Mouse (Mus musculus) mouse trophoblast stem cell (cell line): ENCODE measurements around the gene Gm4353.
"Not testable (repeated sequence)": the region's sequence is repeated elsewhere in the genome, so short reads cannot be mapped to it uniquely, and the experiment has no call there.

ENCODE experiments used
- in situ Hi-C, 2 experiments: fragments of 300-500 bp; cut with MseI, MboI; formaldehyde crosslinking; loops; 2 replicates in 1 of 2; 3 replicates in 1 of 2; pipeline ENCODE4 v1.15.1; 2025

Gene Gm4353

DNA sequence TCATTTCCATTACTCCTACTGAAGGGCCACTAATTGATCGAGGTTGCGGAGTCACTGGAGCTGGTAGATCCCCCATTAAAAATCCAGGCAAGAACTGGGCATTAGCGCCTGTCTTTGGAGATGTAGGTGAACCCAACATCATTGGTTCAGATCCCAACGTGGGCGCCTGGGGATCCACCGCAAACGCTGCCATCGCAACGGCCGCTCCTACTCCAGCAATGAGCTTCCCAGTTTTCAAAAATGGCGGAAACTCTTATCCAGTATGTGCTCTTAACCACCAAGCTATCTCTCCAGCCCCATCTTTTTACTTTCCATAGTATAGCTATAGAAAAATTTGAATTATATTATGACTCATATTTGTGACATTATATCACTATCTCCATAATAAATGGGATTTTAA is at the start of gene Gm4353:
Gene Gm4353 (minus strand): TSS at position 270 of the 400 bp plus-strand sequence.
- in situ Hi-C loops: not testable (repeated sequence)

DNA sequence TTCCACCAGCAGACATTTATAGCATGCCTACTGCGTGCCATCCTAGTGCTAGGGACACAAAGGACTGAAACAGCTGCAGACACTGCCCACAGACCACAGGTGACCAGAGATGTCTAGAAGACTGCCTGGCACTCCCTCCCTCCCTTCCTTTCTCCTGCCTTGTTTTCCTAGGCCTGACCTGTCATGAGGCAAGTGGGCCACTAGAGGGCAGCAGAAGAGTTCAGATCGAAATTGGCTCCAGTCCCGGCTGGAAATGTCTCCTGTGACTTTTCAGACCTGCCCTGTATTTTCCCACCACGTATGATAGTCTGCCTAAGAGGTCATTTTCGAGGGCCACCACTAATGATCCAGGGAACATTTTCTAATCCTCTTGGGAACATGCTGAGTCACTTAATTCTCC is 47.6 kb upstream of the Gm4353 start:
- in situ Hi-C loops: no loop called here

DNA sequence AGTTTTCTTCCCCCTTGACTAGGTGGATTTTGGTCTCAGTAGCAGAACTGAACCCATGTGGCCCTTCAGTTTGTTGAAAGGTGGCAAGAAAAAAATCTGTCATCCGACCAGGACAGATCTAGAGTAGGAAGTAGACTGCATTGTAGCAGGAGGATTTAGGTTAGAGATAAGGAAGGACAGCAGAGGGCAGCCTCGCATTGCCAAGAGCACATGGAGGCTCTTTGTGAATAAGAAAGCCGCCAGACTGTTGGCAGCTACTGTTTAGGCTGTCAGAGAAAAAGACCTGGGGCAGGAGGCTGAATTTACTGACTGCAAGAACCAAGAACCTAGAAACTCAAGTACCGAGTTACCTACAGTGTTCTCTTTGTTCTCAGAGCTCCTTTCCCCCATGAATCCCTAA is 47.0 kb upstream of the Gm4353 start:
- in situ Hi-C loops: no loop called here

DNA sequence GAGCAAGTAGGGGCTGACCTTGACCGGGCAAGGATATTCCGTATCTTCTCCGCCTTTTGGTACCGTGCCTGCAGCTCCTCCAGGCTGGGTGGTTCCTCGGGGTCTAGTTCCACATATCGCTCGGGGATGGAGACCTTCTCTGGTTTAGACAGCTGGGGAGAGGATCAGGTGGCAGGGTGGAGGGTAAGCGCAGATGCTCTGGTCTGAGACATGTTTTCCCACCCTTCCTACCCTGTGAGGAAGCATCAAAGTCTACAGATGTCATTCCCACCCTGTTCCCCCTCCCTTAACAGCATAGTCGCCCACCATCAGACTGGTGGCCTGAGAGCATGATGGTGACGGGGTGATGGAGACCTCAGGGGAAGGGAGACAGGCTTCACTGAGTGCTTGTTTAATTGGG is 44.9 kb upstream of the Gm4353 start:
- in situ Hi-C loops: loop anchor here in 1 of 2 experiments (10.0 kb wide), 1 partner anchor 195 kb away; no protein-coding TSS in a partner anchor

DNA sequence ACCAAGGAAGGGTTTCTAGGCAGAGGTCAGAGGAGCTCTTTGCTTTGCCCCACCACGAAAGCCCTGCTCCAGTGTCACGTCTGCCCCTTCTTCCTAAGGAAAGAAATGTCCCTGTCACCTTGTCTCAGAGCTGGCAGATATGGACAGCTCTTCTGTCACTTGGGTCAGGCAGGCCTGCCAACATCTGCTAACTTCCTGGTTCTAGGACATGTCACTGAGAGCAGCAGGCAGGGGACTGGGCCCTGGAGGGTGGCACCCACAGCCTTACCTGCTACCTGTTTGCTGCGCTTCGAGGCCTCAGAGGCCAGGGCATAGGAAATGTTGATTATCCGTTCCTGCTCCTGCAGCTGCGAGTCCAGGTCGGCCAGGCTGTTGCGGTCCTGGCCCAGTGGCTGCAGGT is 43.9 kb upstream of the Gm4353 start:
- in situ Hi-C loops: loop anchor here in 1 of 2 experiments (10.0 kb wide), 1 partner anchor 197 kb away; no protein-coding TSS in a partner anchor

DNA sequence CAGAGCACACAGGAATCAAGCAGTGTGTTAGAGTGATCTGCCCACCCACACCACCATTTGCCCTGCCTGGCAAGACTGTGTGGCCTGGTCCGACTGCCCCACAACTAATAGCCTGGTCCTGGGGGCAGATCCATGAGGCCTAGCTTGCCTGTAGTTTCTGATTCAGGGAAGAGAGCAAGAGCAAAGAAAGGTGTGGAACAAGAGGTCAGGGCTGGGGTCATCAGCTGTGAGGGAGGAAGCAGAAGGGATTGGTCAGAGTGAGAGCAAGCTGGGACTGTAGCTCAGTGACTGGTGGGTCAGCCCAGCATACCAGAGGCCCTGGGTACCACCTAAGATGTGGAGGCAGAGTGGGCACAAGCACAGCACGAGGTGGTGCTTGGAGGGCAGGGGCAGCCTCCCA is 42.6 kb upstream of the Gm4353 start:
- in situ Hi-C loops: loop anchor here in 1 of 2 experiments (10.0 kb wide), 1 partner anchor 198 kb away; no protein-coding TSS in a partner anchor

DNA sequence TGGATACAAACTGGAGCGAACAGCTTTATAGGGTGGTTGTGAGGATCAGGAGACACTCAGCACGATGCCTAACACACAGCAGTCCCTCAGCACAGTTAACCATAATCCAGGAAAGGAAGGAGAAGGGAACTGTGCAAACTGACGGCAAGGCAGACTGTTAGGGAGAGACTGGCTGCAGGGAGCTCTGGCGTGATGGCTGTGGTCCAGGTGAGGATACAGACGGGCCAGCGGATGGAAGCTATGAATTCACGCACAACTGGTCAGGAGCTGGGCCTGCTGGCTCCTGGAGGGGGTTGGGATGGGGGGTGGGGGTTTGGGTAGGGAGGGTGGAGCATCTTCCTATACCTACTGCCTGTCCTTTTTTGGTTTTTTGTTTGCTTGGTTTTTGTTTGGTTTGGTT is 41.2 kb upstream of the Gm4353 start:
- in situ Hi-C loops: loop anchor here in 1 of 2 experiments (10.0 kb wide), 1 partner anchor 199 kb away; no protein-coding TSS in a partner anchor

DNA sequence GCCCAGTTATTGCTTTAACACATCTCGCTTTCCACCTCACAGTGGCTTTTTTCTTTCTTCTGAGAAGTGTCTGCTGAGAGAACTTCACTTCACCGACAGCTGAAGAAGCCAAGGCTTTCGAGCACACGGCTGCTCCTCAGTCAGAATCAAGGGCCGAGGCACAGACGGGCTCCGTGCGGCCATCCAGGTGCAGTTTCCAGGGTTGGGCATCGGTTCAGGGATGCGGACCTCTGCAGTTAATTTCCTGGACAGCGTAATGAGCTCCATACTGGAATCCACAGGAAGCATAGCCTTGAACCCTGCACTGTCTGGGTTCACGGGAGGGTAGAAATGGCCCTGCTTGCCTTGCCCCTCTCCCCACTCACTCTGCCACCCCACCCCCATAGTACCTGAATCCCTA is 39.6 kb upstream of the Gm4353 start:
- in situ Hi-C loops: loop anchor here in 1 of 2 experiments (10.0 kb wide), 1 partner anchor 201 kb away; no protein-coding TSS in a partner anchor

DNA sequence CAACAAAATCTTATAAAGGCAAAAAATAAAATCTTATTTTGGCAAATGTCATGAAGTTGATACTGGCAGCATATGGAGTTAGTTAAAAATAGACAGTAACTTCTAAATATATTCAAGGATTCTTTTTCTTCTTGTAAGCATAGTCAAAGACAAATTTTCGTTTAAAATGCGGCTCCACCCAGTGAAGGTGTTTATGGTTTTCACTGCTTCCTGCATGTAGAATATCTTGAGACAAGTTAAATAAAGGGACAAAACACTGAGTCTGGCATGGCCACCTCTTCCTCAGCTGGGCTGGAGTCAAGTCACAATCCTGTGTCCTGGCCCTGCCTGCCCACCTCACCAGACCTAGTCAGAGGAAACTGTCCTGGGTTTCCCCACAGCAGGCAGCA is 39.2 kb upstream of the Gm4353 start:
- in situ Hi-C loops: loop anchor here in 1 of 2 experiments (10.0 kb wide), 1 partner anchor 201 kb away; no protein-coding TSS in a partner anchor

DNA sequence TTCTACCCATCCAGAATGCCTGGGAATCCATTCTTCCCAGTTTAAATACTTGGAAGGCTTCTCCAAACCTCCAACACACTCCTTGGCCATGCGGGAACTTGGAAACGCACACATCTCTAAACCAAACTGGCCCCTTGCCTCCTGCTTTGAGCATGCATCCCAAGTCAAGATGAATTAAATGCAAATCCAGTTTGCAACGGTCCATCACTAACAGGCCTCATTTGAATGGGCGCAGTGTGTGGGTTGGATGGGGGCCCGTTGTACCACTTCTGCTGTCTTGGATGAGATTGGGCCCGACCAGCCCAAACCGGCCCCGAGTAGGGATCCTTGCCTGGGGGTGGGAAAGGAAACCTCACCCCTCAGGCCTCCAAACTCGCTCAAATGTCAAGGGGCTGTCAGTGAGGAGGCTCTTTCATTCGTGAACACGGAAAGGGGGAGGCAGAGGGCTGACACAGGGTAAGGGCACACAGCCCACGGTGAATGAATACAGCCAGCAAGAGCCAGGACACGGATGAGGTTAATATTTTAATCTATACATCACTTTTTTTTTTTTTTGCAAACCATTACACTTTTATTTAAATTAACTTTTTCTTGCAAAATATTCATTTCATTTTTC is 38.7 kb upstream of the Gm4353 start:
- in situ Hi-C loops: loop anchor here in 1 of 2 experiments (10.0 kb wide), 1 partner anchor 202 kb away; no protein-coding TSS in a partner anchor

DNA sequence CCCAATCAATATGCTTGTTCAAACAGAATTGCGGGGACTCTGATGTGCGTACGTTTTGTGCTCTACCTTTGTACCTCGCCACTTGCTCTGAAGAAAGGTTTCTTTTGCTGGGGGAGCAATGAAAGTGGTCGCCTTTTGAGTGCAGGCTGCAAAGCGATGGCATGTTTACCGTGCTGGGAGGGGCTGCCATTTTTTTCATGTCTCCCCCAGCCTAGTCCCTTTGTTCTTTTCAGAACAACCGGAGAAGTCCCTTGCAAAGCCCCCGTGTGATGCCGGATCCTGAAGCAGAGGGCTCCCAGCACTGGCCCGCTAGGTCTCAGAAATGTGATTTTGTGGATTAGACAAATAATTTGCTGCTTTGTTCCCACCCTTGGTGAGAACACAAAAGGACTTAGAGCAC is 36.8 kb upstream of the Gm4353 start:
- in situ Hi-C loops: loop anchor here in 1 of 2 experiments (10.0 kb wide), 1 partner anchor 204 kb away; no protein-coding TSS in a partner anchor

DNA sequence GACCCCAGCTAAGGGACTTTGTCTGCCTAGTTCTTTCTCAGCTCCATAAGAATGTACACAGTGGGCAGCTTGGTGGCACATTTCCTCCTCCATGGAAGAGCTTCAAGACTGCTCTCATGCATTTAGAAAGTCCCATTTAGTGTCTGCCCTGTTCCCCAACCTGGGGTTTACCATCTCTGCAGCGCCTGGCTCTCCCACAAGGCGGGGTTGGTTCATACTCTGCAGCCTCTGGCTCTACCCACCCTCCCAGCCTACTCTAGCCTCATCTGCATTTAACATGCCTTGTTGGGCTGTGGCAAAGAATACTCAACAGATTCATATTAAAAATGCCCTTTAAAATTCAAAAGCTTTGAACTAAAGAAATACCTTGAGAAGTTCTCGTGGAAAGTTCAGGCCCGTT is 36.3 kb upstream of the Gm4353 start:
- in situ Hi-C loops: loop anchor here in 1 of 2 experiments (10.0 kb wide), 1 partner anchor 204 kb away; no protein-coding TSS in a partner anchor

DNA sequence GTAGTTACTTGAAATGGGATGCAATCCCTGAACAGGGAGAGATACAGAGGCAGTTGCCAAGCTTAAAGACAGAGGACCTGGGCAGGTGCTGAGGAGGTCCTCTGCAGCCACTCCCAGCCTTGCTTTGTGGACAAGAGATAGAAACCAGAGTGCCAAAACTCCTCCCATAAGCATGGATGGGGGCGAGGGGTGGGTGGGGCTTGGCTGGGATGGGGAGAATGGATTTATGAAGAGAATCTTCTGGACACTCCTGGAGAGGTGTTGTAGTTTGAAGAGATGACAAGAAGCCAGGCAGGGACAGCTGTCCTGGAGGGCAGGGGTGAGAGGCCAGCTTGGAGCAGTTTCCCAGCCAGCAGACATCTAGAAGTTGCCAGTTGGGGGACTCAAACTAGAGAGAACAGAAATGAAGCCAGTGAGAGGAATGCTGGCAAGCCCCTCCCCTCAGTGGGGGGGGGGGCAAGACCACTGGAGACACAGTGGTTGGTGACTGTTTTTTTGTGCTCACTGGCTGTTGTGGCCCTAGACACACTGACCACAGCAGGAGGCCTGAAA is 34.9 kb upstream of the Gm4353 start:
- in situ Hi-C loops: no loop called here

DNA sequence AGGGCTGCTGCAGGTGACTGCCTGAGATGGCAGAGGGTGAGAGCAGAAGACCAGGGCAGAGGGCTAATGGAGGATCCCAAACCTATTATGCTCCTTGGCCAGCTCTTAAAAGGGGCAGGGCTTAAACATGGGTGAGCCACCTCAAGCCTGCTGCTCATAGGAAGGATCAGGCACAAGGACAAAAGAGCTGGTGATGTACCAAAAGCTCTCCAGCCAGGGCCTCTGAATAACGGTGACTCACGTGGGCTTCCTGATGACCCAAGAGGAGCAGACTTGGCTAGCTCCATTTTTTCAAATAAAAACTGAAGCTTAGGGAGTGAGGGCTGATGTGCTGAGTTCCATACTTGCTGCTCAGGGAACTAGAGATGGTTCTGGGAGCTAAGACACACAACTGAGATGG is 31.6 kb upstream of the Gm4353 start:
- in situ Hi-C loops: no loop called here

DNA sequence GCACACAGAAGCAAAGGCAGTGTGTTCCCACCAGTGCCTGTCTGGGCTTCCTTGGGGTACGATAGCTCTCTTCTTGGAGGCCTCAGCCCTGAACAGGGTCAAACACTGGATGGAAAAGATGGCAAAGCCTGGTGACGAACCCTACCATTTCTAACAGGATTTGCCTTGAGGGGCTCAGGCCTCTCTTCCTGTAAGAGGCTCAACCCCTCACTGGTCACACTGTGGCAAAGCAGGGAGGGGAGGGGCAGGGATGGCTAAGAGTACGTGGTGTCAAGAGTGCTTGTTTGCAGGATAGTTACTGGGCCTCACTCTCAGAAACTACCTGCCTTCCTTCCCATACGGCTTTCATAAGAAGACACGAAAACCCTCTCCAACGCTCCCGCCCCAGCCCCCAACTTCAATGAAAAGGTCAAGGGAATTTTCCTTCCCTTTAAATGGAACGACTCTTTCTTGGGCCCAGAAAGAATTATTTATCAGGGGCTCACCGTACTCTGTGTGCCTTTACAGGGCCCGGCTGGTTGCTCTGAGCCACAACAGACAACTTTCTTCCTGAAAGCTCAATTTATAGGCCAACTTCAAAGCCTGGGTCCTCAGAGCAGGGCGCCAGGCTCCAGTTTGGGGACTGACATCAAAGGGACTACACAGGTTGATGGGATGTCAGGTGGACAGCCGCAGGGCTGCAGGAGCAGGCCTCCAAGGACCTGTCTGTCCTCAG is 30.9 kb upstream of the Gm4353 start:
- in situ Hi-C loops: no loop called here

DNA sequence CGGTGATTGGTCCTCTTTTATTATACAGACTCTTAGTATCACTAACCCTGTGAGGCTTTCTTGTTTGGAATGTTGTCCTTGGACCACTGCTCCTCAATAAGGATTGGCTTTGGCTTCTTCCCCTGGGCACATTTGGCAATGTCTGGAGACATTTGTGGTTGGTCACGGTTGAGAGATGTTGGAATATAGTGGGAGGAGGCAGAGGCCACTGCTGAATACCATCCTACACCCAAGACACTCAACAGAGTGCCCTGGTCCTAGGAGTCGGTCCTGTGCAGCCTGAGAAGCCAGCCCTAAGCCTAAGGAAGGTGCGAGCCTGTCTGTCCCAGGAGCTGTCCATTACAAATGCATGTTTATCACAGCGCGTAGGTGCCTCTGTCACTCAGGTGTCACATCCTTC is 27.1 kb upstream of the Gm4353 start:
- in situ Hi-C loops: no loop called here

DNA sequence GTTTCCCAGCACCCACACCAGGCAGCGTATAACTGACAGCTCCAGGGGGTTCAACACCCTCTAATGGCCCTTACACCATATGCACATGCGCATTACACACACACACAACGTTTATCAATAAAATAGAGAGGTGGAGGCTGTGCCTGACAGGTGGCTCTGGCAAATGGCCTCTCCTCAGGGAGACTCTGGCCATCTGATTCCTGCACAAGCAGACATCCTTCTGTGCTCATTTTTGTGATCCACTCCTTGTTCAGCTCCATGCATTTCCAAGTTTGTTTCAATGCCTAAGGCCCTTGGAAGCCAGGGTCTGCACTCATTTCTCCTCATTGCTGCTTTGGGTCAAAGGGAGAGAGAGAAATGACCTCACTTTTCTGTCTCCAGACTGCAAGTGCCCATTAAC is 26.2 kb upstream of the Gm4353 start:
- in situ Hi-C loops: no loop called here

DNA sequence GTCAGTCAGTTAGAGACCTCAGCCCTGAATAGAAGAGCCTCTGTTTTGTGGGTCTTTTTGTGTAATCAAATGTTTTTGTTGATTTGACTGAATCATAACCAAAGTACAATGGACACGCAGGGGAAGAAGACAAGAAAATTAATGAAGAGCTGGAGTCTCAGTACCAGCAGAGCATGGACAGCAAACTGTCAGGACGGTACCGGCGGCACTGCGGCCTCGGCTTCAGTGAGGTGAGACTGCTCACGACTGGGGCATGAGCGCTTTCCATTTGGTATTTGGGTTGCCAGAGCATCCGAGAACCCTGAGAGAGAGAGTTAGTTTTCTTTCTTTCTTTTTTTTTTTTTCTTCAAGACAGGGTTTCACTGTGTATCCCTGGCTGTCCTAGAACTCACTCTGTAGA is 18.7 kb upstream of the Gm4353 start:
- in situ Hi-C loops: no loop called here

DNA sequence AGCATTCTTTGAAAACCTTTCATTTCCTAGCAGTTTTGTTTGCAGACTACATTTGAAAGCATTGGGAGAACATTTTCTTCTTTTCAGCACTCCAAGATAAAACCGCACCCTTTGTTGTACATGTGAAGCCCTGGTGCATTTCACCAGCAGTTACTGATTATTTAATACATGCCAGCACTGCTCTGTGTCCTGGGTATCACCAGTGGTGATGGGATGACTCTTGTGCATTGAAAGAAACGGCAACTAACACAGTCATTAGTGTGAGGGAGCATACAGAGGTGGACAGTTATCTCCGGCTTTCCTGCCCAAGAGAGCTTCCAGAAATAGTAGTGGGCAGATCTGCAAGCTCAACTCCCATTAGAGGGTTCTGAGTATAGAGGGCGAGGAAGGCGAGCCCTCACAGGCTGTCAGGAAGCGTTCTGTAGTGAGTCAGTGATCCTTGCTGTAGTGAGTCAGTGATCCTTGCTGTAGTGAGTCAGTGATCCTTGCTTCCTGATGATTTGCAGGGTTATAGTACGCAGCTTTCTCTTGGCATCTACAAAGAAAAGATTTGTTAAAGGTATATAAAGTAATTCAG is 15.6 kb upstream of the Gm4353 start:
- in situ Hi-C loops: no loop called here

DNA sequence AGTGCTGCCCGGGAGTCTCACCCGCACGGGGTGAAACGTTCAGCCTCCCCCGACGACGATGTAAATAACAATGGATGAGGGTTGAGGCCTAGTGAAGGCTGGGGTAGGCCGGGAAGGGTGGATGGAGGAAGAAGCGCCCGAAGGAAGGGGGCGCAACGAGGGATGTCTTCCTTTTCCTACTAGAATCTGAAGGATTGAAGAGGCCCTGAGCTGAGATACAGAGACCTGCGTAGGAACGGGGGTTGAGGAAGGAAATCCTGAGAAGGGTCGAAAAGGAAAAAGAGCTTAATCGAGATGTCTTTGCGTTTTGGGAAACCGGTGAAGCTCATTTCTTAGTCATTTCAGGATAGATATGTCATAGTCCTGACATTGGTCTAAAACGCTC is 9.0 kb upstream of the Gm4353 start:
- in situ Hi-C loops: no loop called here

DNA sequence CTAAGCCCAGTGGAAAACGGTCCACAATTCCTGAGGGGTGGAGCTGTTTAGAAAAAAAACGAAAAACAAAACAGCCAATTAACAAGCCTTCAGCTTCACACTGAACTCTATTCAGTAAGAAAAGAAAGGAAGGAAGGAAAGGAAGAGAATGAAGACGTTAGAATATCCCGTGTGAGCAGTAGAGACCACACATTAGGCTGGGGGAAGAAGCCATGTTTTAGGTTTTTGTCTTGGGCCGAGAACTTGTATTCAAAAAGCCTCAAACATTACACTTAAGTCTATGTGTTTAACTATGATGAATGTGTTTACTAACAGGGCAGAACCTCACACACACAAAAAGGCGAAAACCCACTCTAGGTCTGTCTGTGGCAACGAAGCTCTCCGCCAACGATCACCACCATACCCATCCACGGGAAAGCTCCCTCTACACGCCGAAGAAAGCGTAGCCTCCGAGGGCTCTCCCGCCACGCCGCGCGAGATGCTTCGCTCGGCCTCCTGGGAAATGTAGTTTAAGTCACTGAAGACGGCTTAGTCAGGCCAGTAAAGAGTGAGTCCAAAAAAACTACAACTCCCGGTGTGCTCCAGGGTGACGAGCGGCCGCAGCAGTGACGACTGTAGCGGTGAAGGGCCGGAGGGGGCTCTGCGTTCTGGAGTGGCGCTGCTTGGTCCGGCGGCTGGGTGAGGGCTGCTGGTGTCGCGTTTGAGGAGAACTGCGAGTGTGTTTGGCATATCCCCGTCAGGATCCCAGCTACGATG is 8.5 kb upstream of the Gm4353 start:
- in situ Hi-C loops: no loop called here
